Mouse (Mus musculus): Measurements from ENCODE around the gene Abcc1.

Abcc1 gene

DNA sequence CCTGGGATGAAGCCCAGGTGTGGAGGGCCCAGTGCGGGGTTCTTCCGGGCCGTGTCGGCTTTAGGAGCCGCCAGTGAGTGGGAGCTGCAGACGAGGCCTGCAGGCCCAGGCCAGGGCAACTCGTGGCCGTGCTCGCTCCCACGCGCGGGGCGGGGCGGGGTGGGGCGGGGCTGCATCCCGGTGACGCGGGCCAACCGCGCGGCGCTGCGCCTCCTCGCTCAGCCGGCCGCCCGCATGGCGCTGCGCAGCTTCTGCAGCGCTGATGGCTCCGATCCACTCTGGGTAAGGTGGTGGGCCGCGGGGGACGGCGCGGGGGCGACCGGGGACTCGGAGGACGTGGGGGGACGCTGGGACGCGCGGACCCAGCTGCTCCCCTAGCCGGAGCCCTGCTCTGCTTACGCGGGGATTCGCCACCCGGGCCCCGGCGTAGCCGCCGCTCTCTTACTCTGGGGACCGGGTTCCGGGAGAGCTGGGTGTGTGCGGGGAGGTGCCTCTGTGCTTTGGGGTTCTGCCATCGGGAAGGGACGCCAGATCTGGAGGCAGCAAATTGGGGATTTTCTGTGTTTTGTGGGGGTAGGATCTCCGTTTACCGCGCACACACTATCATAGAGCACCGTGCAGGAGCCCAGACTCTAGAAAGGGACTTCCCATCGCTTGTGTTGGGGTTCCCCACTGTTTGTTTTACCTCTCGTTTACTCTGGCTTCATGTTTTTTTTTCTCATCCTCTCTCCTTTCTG is at the start of gene Abcc1:
Gene Abcc1 (plus strand): TSS at position 197 of the 737 bp plus-strand sequence.
- peak; percentile 50 to 66 for DNase-seq (ENCODE audit: low spot score in 2 of 2)

GRCm38 (mm10) chr16:14312914-14313313 is 48.4 kb upstream of the Abcc1 start:
- DNase-seq (ENCODE audit: low spot score in 2 of 2) = no peak

GRCm38 (mm10) chr16:14316884-14317876 is 44.2 kb upstream of the Abcc1 start, which contains the start of gene Fopnl:
TSS of gene Fopnl (minus strand) at chr16:14317405.
- peak; percentile 94 for DNase-seq (ENCODE audit: low spot score in 2 of 2)

DNA sequence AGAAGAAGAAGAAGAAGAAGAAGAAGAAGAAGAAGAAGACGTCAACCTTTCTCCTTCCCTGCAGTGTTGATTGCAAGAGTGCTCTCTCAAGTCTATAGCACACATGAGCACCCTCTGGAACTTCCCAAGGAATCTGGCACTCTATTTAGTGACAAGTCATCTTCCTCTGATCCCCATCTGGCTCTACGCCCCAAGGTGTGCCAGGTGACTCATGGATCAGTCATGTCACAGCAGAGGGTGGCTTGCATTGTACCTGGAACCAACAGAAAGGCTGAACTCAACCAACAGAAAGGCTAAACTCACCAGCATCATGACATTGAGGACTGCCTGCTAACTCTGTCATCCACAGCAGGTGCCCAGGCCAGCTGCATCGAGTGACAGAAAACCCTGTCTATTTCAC is 41.7 kb upstream of the Abcc1 start:
- DNase-seq (ENCODE audit: low spot score in 2 of 2) = no peak

- DNase-seq (ENCODE audit: low spot score in 2 of 2) = no peak
Measured at GRCm38 (mm10) chr16:14320494-14320893, 40.9 kb upstream of the Abcc1 start.

GRCm38 (mm10) chr16:14328156-14328555 is 33.2 kb upstream of the Abcc1 start:
- DNase-seq (ENCODE audit: low spot score in 2 of 2) = no peak

GRCm38 (mm10) chr16:14344967-14345366 is 16.4 kb upstream of the Abcc1 start:
- DNase-seq (ENCODE audit: low spot score in 2 of 2) = no peak

DNA sequence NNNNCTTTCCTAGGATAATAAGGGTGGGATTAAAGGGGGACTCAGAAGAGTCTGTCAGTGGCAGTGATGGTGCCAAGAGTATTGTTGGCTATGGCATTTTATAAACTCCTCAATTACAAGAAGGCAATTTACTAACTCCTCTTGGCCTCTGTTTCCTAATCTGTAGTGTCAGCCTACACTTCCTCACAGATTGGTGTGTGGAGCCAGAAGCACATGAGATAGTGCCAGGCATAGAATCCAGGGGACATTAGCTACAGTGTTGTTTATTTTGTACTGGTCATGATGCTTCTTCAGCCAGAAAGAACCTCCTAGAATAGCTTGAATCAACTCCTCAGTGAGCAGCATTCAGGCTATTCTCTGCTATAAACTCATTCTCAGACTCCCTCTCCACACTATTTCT is 9.8 kb upstream of the Abcc1 start:
- no peak for DNase-seq (ENCODE audit: low spot score in 2 of 2)

DNA sequence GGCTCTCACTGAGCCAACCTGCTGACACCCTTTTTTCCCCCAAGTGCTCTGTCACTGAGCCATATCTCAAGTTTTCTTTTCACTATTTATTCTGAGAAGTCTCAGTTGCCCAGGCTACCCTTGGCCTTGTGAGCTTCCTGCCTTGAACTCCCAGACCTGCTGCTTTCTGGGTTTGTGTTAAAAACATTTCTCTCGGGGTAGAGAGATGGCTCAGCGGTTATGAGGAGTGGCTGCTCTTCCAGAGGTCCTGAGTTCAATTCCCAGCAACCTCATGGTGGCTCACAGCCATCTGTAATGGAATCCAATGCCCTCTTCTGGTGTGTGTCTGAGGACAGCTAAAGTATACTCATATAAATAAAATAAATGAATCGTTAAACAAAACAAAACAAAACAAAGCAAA is 9.1 kb upstream of the Abcc1 start:
- no peak for DNase-seq (ENCODE audit: low spot score in 2 of 2)

DNA sequence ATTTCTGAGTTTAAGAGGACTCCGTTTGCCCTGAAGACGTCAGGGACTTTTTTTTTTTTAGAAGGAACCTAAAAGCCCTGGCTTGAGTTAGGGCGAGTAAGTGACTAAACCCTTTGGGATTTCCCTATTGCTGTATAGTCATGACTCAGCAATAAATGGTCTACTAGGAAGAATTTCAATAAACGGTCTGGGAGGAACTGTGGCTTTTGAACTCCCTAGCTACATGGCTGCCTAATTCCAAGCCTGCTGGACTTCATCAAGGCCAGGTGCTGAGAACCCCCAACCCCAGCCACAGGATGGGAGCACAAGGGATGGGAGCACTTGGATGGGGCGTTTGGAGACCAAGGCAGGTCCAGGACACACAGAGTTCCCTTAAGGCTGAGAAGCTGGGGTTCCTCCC is 8.7 kb upstream of the Abcc1 start:
- no peak for DNase-seq (ENCODE audit: low spot score in 2 of 2)

GRCm38 (mm10) chr16:14357859-14358258 is 3.5 kb upstream of the Abcc1 start:
- DNase-seq (ENCODE audit: low spot score in 2 of 2) = no peak

DNA sequence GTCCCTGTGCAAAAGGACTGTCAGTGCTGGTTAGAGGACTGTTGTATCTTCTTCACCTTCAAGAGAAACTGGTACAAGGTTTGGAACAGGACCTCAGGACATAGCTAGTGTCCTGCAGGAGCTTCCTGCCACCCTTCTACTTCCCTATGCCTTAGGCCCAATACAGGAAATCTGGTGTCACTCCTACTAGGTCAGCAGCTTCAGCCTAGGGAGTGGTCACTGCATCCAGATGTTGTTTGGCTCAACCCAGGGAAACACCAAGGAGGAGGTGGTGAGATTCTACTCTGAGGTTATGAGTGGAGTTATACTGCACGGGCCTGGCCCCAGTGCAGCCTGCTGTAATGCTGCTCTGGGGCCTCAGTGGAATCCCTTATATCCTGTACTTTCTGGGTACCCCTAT is 2.8 kb upstream of the Abcc1 start:
- no peak for DNase-seq (ENCODE audit: low spot score in 2 of 2)

DNA sequence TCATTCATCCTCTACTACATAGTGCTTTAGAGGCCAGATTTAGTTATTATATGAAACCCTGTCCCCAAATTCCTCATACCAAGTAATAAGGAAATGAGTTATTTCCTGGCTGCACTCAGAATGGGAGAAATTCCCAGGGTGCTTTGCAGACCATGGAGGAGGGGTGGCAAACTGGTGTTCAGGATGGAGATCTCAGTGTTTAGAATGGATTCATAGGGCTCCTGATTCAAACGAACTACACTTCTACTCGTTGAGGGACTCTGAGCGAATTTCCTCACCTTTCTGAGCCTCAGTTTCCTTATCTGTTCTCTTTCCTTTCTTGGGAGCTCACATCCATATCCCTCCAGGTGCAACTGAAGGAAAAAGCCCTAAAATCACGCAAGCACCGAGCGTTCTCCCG is 427 bp upstream of the Abcc1 start:
- DNase-seq (ENCODE audit: low spot score in 2 of 2) = no peak

- DNase-seq (ENCODE audit: low spot score in 2 of 2) = peak; percentile 50 to 62
Measured at GRCm38 (mm10) chr16:14362099-14362820, 902 bp downstream of the Abcc1 start.

DNA sequence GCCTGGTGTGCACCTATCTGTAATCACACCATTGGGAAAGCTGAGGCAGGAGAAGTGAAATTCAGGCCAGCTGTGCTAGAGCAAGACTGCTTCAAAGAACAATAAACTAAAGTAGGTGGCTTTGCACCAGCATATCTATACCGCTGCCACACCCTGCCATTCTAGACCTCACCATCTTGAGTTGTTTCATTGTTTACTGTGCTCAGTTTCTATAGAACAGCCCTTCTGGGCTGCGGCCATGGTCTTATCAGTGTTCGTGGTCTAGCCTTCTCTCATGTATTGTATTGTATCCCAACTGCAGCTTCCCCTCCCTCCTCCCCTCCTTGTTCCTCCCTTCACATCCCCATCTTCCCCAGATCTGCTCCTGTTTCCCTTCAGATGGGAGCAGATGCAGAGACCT is 2.1 kb downstream of the Abcc1 start:
- DNase-seq (ENCODE audit: low spot score in 2 of 2) = no peak

- no peak for DNase-seq (ENCODE audit: low spot score in 2 of 2)
Measured at GRCm38 (mm10) chr16:14364066-14364465, 2.7 kb downstream of the Abcc1 start.

DNA sequence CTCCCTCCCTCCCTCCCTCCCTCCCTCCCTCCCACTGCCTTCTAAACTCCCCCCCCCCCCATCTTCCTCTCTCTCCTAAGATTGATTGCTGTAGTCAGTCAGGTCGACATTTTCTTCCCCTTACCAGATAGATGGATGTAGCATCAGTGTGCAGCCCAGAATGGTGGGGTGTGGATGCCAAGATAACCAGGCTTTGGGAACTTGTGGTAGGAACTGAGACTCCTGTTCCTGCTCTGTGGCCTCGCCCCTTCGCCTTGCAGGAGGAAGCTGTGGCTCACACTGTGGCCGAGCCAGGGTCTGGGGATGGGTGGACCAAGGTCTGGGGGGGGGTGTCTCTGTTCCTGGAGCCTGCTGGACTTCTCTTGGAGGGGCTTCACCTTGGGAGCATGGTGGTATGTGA is 4.1 kb downstream of the Abcc1 start:
- no peak for DNase-seq (ENCODE audit: low spot score in 2 of 2)

GRCm38 (mm10) chr16:14366017-14366416 is 4.7 kb downstream of the Abcc1 start:
- DNase-seq (ENCODE audit: low spot score in 2 of 2) = no peak

- no peak for DNase-seq (ENCODE audit: low spot score in 2 of 2)
Measured at GRCm38 (mm10) chr16:14371367-14371766, 10.0 kb downstream of the Abcc1 start.

- no peak for DNase-seq (ENCODE audit: low spot score in 2 of 2)
Measured at GRCm38 (mm10) chr16:14372382-14372781, 11.0 kb downstream of the Abcc1 start.

GRCm38 (mm10) chr16:14372817-14373301 is 11.5 kb downstream of the Abcc1 start:
- DNase-seq (ENCODE audit: low spot score in 2 of 2) = no peak

- no peak for DNase-seq (ENCODE audit: low spot score in 2 of 2)
Measured at GRCm38 (mm10) chr16:14375942-14376341, 14.6 kb downstream of the Abcc1 start.

Measured in natural killer cell, adult 2 months (primary cell).